17 mouse cellular contexts compared by ENCODE assay signal in the genomic region with DNA sequence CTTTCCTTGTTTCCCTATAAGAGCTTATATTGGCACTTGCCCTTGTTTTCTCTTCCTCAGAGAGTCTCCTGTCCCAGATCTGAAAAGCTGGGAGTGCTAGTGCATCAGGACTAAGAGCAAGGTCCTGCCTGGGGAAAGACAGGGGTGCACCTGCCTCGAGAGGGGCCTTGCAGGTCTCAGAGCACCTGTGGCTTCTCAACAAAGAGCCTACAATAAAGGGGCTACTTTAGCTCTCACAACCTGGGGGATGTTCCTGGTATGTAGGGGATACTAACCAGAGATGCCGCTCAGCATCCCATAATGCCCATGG. TPM values are rescaled to one million over a fixed set of nuclear protein-coding genes. Genes with fewer than 3 reads are reported as not detected.
"Had no signal": no experiment of that assay in that cellular context is flagged by ENCODE, and none has a peak within 500 bp of the region (broad histone marks: within the 10 kb centered on the region; RNA-seq: fewer than 3 reads in every experiment).

No protein-coding gene starts in this region.

- ATAC-seq: liver, embryonic 12.5 days; midbrain, embryonic 15.5 days had no signal

- H3K4me3 ChIP-seq: limb, embryonic 15.5 days; liver, embryonic 12.5 days; lung, embryonic 15.5 days; megakaryocyte, embryonic 14.5 days; midbrain, embryonic 15.5 days; neural tube, embryonic 12.5 days; stomach, embryonic 15.5 days had no signal

- H3K4me2 ChIP-seq: limb, embryonic 15.5 days; liver, embryonic 12.5 days; lung, embryonic 15.5 days; midbrain, embryonic 11.5 days; midbrain, embryonic 15.5 days; neural tube, embryonic 12.5 days; stomach, embryonic 15.5 days had no signal

- H3K27ac ChIP-seq: limb, embryonic 15.5 days; liver, embryonic 12.5 days; lung, embryonic 15.5 days; macrophage; midbrain, embryonic 15.5 days; neural tube, embryonic 12.5 days; stomach, embryonic 15.5 days had no signal

- H3K4me1 ChIP-seq: liver, embryonic 12.5 days; lung, embryonic 15.5 days; stomach, embryonic 15.5 days had no signal

- H3K9me3 ChIP-seq: limb, embryonic 15.5 days; liver, embryonic 12.5 days; lung, embryonic 15.5 days; megakaryocyte, embryonic 14.5 days; midbrain, embryonic 15.5 days; neural tube, embryonic 12.5 days; stomach, embryonic 15.5 days had no signal

- H3K9ac ChIP-seq: limb, embryonic 15.5 days; liver, embryonic 12.5 days; lung, embryonic 15.5 days; midbrain, embryonic 15.5 days; neural tube, embryonic 12.5 days; stomach, embryonic 15.5 days had no signal

- H3K36me3 ChIP-seq: limb, embryonic 15.5 days; liver, embryonic 12.5 days; lung, embryonic 15.5 days; midbrain, embryonic 15.5 days; neural tube, embryonic 12.5 days; stomach, embryonic 15.5 days had no signal

- DNase-seq: kidney, adult 9 months; kidney, postnatal 14 days; layer of hippocampus, adult 9-11 months; lung, postnatal 14 days; right cerebral cortex, postnatal 14 days; thymus, adult 2 months; thymus, postnatal 25 days had no signal

- H3K27me3 ChIP-seq: limb, embryonic 15.5 days; liver, embryonic 12.5 days; lung, embryonic 15.5 days; midbrain, embryonic 15.5 days; neural tube, embryonic 12.5 days; stomach, embryonic 15.5 days had no signal

RNA-seq across cellular contexts. Expression of gene Slc5a11, which starts 6.0 kb away (rescaled TPM):
- polyA plus RNA-seq: limb, embryonic 11.5 days; limb, embryonic 15.5 days had no signal
